Comparison of ENCODE assay signal across 23 mouse cellular contexts in genomic region chr19:53990538-53990937, GRCm38 (mm10). TPM values are rescaled to one million over a fixed set of nuclear protein-coding genes. Genes with fewer than 3 reads are reported as not detected.
DNase-seq lines count a peak whose midpoint lies in the region; ATAC-seq and TF ChIP-seq lines count a peak whose summit lies in the region.
"Had no signal": no experiment of that assay in that cellular context is flagged by ENCODE, and none has a peak within 500 bp of the region (broad histone marks: within the 10 kb centered on the region; RNA-seq: fewer than 3 reads in every experiment).

No protein-coding gene starts in this region.

- H3K9me3 ChIP-seq in neural tube, embryonic 15.5 days (replicated peaks) = no peaks in the 10 kb centered on the region
- H3K9me3 ChIP-seq in forebrain, embryonic 15.5 days = no peaks in the 10 kb centered on the region
- H3K9me3 ChIP-seq: G1E had no signal

- H3K27me3 ChIP-seq in neural tube, embryonic 15.5 days (replicated peaks) = no peaks in the 10 kb centered on the region
- no peaks in the 10 kb centered on the region for H3K27me3 ChIP-seq in forebrain, embryonic 15.5 days
- H3K27me3 ChIP-seq: CH12.LX, Patski had no signal

- no peaks in the 10 kb centered on the region for H3K4me1 ChIP-seq in neural tube, embryonic 15.5 days
- H3K4me1 ChIP-seq in forebrain, embryonic 15.5 days = peaks cover 4% of the 10 kb centered on the region; the same call in 1 of the 2 replicates

- H3K36me3 ChIP-seq in neural tube, embryonic 15.5 days = 0 out of 2 replicates have a peak, but pooled peaks cover 6% of the 10 kb centered on the region
- H3K36me3 ChIP-seq in forebrain, embryonic 15.5 days = peaks cover 14% of the 10 kb centered on the region

- no peak overlapping the region for H3K4me3 ChIP-seq in left cerebral cortex, adult 2 months
- H3K4me3 ChIP-seq in neural tube, embryonic 15.5 days (replicated peaks) = no peak overlapping the region
- H3K4me3 ChIP-seq in forebrain, embryonic 15.5 days = no peak overlapping the region

- peak; percentile 90 for ATAC-seq in frontal cortex, adult (ENCODE audit: low TSS enrichment)
- no peak for ATAC-seq in neural tube, embryonic 15.5 days (ENCODE audit: low FRiP score)
- ATAC-seq in forebrain, embryonic 15.5 days (replicated peaks) = no peak
- ATAC-seq: activated CD4-positive, CD25-positive, alpha-beta regulatory T cell, adult 4 months; CD4-positive, CD25-positive, alpha-beta regulatory T cell, adult 4 months; Patski had no signal

- DNase-seq in frontal cortex, postnatal 10 days (ENCODE audit: low spot score in 2 of 2) = no peak
- no peak for DNase-seq in left cerebral cortex, adult 2 months (ENCODE audit: extremely low spot score in 1 of 2, low spot score in 2 of 2)
- no peak for DNase-seq in left cerebral cortex, postnatal 10 days (ENCODE audit: extremely low spot score in 1 of 2, low spot score in 2 of 2)
- DNase-seq in brain, adult 2 months (ENCODE audit: low read depth, low spot score) = peak; percentile 63
- peak; percentile 44 for DNase-seq in telencephalon, adult 2 months (ENCODE audit: low read depth, low spot score)
- DNase-seq: adrenal gland, adult 2 months; adrenal gland, adult 8-10 months; adrenal gland, postnatal 10 days; adrenal gland, postnatal 14 days; adrenal gland, postnatal 25 days; adrenal gland, postnatal 36 days; B cell, adult 2 months; cerebellum, adult 11 months; cerebellum, adult 11-12 months; cerebellum, adult 18-20 months had no signal

- H3K9ac ChIP-seq in neural tube, embryonic 15.5 days (replicated peaks) = no peak overlapping the region
- no peak overlapping the region for H3K9ac ChIP-seq in forebrain, embryonic 15.5 days (replicated peaks)

- WGBS in neural tube, embryonic 15.5 days = 53% methylated on average over 2 of the region's 2 CpGs
- 76% methylated on average over 2 of the region's 2 CpGs for WGBS in forebrain, embryonic 15.5 days

- H3K4me2 ChIP-seq in neural tube, embryonic 15.5 days = no peak overlapping the region
- no peak overlapping the region for H3K4me2 ChIP-seq in forebrain, embryonic 15.5 days (replicated peaks)

- intact Hi-C loops in left cerebral cortex, adult 2 months (cut with DNase I) = no loop called here
- intact Hi-C loops in left cerebral cortex, postnatal 10 days (cut with DNase I) = no loop called here

- H3K27ac ChIP-seq in left cerebral cortex, adult 2 months = 0 out of 2 replicates have a peak overlapping the region, but pooled peaks have one; percentile 15
- H3K27ac ChIP-seq in neural tube, embryonic 15.5 days (replicated peaks) = no peak overlapping the region
- H3K27ac ChIP-seq in forebrain, embryonic 15.5 days (replicated peaks) = no peak overlapping the region

- TF ChIP-seq CTCF in left cerebral cortex, adult 2 months (IDR thresholded peaks at IDR 0.05) = no peak

RNA-seq across cellular contexts. Expression of gene Bbip1, which starts 46.1 kb away (rescaled TPM):
- total RNA-seq in left cerebral cortex, adult 2 months (2021) = 10 to 100 TPM; 55.1 to 57.7 TPM
- total RNA-seq in left cerebral cortex, postnatal 10 days (2021) = 10 to 100 TPM; 91.5 to 94.5 TPM
- polyA plus RNA-seq in neural tube, embryonic 15.5 days (2015; fragmentation: Nextera tagmentation; extraction: Ambion mirVana) = 115 and 135 TPM in 2 replicates
- polyA plus RNA-seq in forebrain, embryonic 15.5 days (2015; fragmentation: Nextera tagmentation; extraction: Ambion mirVana) = 144 and 145 TPM in 2 replicates

RNA-seq across cellular contexts. Expression of gene Shoc2, which starts 46.4 kb away (rescaled TPM):
- total RNA-seq in left cerebral cortex, adult 2 months (2021) = 10 to 100 TPM; 54.5 to 55.6 TPM
- total RNA-seq in left cerebral cortex, postnatal 10 days (2021) = 10 to 100 TPM; 58.6 to 59.2 TPM
- 58.4 and 59.4 TPM in 2 replicates for polyA plus RNA-seq in neural tube, embryonic 15.5 days (2015; fragmentation: Nextera tagmentation; extraction: Ambion mirVana)
- polyA plus RNA-seq in forebrain, embryonic 15.5 days (2015; fragmentation: Nextera tagmentation; extraction: Ambion mirVana) = 54.8 and 55.2 TPM in 2 replicates

RNA-seq across cellular contexts. Expression of gene Adra2a, which starts 53.4 kb away (rescaled TPM):
- 10 to 100 TPM; 17.5 to 18.8 TPM for total RNA-seq in left cerebral cortex, adult 2 months (2021)
- total RNA-seq in left cerebral cortex, postnatal 10 days (2021) = 10 to 100 TPM; 26.1 to 32.3 TPM
- polyA plus RNA-seq in neural tube, embryonic 15.5 days (2015; fragmentation: Nextera tagmentation; extraction: Ambion mirVana) = 3.9 and 4.6 TPM in 2 replicates
- 1.1 and 1.5 TPM in 2 replicates for polyA plus RNA-seq in forebrain, embryonic 15.5 days (2015; fragmentation: Nextera tagmentation; extraction: Ambion mirVana)
- polyA plus RNA-seq: activated CD4-positive, CD25-positive, alpha-beta regulatory T cell, adult 4 months; CD4-positive, CD25-positive, alpha-beta regulatory T cell, adult 4 months had no signal

Comparison
In these comparisons a context has a peak if more than half of its experiments do, and no peak if none do; other contexts are left out.
1. DNase-seq: peak in brain, adult 2 months (single experiment) and telencephalon, adult 2 months (single experiment); none in frontal cortex, postnatal 10 days (0 of 2), left cerebral cortex, adult 2 months (0 of 2) and left cerebral cortex, postnatal 10 days (0 of 2).